Mouse (Mus musculus) cerebellum, adult 8-10 months (tissue): ENCODE results near the gene Gm17949.
A peak's percentile ranks its signal among the peaks of the same experiment; 100 is the strongest.

Source experiments
- DNase-seq: peaks from one replicate; pipeline ENCODE4 v3.0.0; 2022

Gene Gm17949

DNA sequence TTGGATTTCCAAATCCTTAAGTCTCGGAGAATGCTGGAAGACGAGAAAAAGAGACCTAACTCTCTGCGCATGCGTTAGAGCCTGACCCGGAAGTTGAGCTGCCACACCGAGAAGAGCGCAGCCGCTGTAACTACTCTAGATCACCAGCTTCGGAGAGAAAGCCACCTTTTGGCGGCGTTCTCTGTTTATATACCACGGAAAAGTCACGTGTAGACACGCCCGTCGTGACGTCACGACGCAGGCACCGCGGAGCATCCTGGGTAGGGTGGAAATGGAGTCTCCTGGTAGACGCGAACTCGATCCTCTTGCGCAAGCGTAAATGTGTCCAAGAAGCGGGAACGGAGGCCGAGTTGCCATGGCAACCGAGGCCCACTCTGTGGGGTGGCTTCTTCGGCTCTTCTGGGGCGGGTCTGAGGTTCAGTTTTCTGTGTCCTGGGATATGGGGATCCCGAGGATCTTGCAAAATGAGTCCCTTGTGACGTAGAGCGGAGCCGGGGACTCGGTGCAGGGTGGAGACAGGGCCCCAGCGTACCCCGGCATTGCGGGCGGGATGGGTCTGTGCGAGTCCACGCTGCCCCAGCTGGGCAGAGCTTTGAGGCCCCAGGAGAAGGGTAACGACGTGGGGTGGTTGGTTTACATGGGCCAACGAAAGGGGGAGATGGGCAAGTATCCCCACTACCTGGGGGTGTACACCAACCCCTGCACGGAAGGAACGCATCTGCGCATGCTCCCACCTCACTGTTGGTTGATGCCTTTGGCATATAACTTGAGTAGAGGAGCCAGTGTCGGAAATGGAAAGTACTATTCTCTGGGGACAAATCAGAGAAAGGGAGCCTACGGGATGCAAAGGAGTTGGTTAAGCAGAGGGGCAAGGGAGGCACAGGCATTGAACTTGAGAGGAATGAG is at the start of gene Gm17949, which contains the start of gene Gtf2f1:
Gene Gm17949 (plus strand): TSS at position 234 of the 906 bp plus-strand sequence.
Gene Gtf2f1 (minus strand): TSS at position 53 of the 906 bp plus-strand sequence.
- DNase-seq = peak; percentile 90

DNA sequence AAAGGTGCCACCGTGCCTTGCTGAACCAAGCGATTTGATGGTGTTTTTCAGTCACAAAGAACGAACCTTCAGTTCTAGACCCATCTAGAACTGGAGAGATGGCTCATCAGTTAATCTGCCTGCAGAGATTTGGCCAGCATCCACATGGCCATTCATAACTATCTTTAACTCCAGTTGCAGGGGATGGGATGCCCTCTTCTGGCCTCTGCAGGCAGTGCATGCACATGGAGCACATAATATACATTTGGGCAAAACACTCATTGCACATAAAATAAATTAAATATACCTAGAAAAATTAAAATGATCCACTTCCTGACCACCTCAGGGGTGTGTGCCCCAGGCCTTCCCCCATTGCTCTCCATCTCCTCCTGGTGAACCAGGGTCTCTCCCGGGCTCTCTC is 49.4 kb upstream of the Gm17949 start:
- no peak for DNase-seq

DNA sequence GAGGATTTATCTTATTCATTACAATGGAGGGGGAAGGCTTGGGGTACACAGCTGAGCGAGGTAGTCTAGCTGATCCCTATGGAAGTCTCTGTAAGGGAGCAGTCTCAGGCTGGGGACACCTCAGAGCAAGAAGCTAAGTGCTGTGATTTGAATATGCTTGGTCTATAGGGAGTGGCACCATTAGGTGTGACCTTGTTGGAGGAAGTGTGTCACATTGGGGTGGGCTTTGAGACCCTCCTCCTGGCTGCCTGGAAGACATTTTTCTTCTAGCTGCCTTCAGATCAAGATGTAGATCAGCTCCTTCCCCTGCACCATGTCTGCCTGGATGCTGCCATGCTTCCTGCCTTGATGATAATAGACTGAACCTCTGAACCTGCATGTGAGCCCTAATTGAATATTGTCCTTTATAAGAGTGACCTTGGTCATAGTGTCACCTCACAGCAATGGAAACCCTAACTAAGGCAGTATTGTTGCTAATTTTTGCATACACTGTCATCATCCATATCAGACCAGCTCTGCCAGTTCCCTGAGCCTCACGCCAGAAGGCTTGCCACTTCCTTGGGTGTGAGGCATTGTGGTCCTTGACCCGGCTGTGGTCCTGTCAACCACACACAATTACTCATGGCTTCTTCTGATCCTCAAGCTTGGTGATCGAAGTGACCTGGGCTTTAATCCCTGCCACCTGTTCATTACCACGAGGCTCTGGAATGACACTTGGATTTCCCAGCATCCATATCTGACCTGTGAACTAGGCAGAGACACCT is 48.4 kb upstream of the Gm17949 start:
- no peak for DNase-seq

DNA sequence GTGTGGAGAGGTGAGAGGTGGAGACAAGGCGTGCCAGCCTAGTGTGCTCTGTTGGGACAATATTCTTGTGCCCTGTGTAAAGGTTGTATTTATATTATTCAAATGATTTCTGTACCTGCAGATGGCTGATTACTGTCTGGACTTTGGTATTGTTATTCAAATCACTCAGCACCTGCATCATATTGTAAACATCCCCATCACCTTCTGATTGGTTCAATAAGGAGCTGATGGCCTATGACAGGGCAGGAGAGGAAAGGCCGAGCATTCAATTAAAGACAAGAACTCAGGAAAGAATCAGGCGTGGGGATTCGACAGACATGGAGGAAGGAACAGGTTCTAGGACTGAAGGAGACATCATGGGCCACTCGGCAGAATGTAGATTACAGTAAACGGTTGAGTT is 47.6 kb upstream of the Gm17949 start:
- no peak for DNase-seq

DNA sequence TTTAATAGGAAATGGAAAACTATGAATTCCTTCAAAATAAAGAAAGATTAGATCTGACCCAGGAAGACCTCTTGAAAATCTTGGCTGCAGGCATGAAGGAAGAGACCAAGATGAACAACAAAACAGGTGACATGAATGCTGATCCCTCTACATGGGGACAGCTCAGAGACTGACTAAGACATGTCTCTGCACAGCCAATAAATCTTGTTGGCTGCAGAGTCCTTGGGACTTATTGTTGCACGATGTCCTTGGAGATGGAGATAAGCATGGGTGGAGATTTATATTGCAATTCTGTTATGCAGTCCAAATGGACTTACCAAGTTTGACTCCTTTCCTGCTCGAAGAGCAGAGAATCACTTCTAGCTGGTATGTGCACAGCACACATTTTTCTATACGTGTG is 41.9 kb upstream of the Gm17949 start:
- DNase-seq = no peak

DNA sequence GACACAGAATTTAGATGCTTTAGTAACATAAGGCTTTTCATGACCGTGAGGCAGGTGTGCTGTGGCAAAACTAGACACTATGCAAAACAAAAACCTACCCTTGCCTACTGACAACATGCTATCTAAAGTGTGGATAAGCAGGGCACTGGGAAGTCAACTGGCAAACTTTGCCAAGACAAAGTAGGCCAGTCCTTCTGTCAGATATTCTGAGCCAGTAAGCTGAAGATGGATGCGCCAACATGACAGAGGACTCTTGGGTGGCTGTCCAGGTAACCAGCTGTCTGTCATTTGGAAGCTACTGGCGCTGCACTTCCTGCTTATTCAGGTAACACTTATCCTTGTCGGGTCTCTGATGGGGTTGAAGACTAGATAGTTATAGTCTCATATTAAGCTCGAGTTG is 41.2 kb upstream of the Gm17949 start:
- DNase-seq = no peak

DNA sequence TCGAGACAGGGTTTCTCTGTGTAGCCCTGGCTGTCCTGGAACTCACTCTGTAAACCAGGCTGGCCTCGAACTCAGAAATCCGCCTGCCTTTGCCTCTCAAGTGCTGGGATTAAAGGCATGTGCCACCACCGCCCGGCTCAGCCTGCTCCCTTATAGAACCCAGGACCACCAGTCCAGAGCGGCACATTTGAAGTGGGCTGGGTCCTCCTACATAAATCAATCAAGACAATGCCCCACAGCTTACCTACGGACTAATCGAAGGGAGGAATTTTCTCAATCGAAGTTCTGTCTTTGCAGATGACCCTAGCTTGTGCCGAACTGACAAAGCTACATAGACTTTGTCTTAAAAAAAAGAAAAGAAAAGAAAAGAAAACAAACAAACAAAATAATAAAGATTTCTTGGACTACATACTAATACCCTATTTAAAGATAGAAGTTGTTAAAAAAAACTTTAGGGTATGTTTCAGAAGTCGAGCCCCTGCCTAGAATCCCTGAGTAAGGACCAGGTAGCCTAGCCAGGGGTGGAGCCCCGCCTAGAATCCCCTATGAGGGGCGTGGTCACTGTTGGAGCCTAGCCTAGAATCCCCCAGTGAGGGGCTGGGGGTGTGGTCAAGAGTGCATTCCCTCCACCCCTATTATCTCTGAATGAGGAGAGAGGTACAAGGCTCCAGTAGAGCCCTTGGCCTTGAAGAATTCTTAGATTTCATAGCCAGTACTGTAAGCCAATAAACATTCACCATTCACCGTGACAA is 37.1 kb upstream of the Gm17949 start:
- no peak for DNase-seq

DNA sequence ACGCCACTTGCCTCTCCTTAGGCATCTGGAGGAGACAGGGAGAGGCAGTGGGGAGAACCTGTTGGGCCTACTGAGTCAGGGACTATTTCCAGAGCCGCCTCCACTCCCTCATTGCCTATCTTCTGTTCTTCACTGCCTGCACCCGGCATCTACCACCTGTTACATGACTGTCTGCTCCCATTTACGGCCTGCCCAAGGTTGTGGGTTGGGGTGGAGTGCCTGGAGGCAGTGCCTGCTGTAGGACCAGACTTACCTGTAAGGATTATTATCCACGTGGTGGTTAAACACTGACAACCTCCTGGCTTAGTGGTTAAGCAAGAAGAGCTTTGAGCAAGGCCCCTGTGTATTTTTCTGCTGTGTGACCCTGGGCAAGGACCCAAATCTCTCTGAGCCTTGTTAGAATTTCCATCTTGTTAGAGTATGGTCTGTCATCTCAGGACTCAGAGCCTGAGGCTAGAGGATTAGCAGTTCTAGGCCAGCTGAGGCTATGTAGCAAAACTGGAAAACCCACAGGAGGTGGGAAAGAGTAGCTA is 36.5 kb upstream of the Gm17949 start:
- DNase-seq = no peak

DNA sequence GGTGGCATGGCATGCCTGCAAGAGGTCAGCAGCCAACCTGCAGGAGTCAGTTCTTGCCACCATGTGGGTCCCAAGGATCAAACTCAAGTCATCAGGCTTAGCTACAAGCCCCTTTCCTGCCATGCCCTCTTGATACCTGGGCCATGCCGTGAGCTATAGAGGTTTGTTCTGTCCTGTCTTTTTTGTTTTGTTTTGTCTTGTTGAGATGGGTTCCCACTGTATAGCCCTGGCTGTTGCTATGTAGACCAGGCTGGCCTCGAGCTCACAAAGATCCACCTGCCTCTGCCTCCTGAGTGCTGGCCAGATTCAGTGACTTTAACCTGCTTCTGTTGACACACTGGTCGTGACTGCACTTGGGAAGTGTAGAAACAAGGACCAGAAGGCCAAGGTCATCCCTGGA is 35.9 kb upstream of the Gm17949 start:
- DNase-seq = no peak

DNA sequence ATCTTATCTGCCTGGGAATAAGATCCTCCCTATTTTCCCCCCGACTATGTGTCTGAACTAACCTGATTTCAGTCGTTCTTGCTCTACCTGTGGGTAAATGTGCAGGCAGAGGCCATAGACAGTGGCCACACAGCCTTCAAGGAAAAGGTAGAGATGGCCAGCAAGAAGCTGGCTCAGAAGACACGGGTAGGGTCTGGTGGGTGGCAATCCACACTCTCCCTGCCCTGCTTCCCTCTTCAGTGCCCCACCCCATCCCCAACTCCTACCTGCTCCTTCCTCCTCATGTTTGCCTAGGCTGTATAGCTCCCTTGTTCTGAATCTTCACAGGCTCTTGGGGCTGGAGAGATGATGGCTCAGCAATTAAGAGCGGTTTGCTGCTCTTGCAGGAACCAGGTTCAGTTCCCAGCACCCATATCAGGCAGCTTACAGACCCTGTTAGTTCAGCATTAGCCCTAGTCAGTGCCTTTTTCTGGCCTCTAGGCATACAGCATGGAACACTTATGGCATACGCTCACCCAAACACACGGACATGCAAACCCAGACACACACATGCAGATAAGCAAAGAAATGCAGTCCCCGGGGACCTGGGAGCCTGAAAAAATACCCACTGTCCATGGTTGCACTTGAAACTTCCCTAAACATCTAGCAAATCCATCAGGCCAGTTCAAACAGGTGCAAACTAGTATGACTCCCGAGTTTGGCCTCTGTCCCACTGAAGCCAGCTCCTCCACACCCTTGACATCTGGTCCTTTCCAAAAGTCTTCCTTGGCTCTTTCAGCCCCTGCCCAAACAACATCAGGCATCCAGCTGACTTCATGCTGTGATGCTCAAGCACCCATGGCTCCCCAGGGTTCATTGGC is 34.5 kb upstream of the Gm17949 start:
- DNase-seq = no peak

DNA sequence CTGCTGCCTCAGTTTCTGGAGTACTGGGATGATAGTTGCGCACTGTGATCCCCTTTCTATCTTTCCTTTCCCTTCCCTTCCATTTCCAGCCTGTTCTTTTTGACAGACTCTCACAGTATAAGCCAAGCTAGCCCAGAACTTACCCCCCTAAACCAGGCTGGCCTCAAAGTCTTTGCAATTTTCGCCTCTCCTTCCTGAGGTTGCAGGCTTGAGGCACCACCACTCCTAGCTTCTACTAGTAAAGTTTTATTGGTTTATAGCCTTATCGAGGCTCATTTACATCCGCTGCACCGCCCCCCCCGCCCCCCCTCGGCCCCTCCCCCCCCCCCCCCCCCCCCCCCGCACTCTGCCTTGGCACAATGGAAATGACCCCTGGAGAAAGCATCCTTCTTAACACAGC is 31.7 kb upstream of the Gm17949 start:
- DNase-seq = no peak

DNA sequence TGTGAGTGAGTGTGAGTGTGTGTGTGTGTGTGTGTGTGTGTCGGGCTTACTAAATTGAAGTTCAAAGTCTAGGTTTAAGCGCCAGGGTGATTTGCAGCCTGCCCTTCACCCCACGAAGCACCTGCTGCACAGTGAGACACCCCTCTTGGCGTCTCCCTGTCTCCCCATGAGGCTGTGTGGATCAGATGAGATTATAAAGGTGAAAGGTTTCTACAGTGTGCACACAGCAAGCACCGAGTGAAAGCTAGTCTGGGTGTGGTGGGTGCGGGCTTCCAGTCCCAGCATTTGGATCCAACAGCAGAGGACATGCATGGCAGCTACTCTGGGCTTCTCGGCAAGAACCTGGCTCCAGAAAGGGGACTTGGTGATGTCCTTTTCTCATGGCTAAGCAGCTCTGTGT is 30.2 kb upstream of the Gm17949 start:
- DNase-seq = no peak

DNA sequence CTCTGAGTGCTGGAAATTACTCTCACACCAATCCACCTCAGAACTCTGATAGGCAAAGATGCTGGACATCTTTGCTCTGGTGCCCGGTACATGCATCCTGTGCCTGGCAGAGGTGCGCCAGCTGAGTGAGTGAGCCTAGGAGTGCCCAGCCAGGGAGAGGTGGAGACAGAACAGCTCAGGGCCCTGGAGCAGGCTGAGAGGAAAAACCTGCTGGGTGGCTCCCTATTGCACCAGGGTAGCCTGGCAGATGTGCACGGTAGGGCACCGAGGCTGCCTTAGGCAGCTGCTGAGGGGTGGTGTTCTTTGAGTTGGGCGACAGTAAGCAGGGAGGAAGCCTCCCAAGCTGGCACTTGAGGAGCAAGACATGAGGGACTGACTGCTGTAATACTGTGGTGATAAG is 29.3 kb upstream of the Gm17949 start, which contains the start of gene Acer1:
Gene Acer1 (minus strand): TSS at position 114 of the 400 bp plus-strand sequence.
- DNase-seq = no peak

DNA sequence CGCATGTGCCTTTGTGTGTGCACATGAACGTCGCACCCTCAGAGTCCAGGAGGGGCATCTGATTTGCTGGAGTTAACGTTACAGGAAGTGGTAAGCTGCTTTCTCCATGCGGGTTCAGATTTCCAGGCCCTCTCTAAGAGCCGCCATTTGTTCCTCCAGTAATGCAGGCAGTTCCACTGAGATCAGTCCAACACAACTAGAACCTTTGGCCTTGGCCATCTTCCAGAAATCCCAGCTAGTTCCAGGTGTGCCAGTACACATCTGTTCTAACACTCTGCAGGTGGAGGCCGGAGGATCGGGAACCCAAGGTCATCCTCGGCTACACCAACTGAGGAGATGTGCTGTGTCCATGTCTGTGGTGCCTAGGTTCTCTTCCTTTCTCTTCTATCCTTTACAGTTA is 26.4 kb upstream of the Gm17949 start:
- DNase-seq = no peak

DNA sequence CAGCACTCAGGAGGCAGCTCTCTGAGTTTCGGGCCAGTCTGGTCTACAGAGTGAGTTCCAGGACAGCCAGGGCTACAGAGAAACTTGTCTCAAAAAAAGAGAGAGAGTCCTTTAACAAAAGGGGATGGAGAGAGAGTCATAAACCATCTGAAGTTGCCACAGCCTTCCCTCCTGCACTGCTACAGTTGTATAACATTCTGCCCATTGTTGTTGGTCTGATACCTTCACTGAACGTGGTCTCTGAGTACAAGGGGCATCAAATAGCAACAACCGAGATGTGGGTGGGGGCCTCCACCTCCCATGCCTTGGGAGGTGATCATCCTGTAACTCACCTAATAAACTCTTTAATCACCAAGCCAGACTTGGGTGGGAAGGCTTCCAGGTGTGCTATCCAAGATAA is 25.6 kb upstream of the Gm17949 start:
- DNase-seq = no peak

DNA sequence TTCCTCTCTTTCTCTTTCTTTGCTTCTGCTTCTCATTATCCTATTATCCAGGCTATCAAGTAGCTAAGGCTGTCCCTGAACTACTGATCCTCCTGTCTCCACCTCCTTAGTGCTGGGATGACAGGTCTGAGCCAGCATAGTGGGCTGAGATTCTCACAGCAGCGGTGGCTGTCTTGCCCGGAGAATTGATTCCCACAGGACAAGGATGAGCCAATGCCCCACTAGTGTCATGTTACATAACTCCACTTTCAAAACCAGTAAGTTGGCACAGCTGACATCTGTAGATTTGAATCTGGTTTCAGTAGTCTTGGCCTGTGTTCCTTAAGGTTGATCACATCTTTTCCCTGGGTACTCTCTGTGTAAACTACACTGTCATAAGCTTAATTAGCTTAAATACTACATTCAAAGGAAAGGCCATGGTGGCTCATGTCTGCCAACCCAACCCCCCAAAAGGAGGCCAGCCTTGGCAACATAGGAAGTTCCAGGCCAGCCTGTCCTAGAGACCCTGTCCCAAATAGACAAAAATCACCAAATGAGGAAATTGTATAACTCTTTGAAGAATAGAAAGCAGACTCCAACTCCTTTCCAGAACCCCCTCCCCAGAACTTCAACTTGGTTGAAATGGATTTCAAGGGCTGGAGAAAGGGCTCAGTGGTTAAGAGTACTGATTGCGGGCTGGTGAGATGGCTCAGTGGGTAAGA is 25.0 kb upstream of the Gm17949 start:
- DNase-seq = no peak

DNA sequence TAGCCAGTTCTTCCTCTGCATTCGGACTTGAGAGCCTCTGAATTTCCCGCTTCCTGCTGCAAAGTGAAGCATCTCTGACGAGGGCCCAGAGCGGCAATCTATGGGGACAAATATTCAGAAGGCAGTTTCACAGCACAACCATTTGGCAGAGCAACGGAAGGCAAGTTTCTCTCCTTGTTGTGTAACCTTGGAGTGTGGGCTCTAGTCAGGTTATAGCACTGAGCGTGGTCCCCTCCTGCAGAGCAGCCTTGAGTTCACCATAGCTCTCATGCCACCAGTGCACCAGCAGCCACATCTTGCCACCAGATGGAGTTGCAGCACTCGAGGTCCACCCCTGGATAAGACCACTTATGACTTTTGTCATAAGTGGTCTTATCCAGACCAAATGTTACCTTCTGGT is 22.8 kb upstream of the Gm17949 start:
- peak; percentile 13 for DNase-seq

DNA sequence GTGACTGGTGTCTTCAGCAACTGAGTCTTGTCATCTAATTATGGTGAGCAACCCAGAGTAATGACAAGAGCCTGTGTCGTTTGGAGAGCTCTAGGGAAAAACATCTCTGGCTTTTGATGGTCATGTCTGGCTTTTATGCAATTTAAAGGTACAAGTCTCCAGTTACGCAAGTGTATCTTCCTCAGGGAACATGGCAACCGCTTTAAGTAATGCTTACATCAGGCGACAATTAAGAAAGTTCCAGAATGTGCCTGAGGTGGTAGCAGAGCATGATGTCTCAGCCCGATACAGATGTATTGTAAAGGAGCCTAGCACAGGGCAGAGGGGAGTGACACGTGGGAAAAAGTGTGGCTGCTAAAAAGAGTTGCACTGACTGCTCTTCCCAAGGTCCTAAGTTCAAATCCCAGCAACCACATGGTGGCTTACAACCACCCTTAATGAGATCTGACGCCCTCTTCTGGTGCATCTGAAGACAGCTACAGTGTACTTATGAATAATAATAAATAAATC is 22.3 kb upstream of the Gm17949 start:
- DNase-seq = peak; percentile 25

DNA sequence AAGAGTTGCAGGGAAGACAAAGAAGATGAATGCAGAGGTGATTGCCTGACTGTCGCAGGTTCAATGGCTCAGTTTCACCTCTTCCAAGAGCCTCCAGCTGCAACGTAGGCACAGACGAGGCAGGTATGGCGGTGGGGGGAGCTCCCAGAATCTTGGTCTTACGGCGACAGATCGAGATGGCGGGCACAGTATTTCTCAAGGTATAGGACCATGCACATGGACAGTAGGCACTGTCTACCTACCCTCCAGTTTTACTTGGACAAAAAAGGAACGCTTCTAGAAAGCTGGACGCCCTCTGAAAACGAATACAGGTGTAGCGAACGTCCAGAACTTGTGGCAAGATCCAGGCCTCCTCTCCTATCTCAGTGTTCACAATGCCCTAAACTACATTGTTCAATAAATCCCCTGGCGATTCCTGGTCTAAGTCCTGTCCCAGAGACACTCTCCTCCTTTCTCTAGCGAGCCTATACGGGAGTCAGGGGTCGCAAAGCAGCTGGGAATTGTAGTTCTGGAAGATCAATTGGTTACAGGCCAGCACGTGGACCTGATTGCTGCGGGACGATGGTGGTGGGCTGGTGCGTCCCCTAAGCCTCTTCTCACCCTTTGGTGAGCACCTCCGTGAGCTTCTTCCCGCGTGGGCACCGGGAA is 21.7 kb upstream of the Gm17949 start:
- DNase-seq = peak; percentile 36

DNA sequence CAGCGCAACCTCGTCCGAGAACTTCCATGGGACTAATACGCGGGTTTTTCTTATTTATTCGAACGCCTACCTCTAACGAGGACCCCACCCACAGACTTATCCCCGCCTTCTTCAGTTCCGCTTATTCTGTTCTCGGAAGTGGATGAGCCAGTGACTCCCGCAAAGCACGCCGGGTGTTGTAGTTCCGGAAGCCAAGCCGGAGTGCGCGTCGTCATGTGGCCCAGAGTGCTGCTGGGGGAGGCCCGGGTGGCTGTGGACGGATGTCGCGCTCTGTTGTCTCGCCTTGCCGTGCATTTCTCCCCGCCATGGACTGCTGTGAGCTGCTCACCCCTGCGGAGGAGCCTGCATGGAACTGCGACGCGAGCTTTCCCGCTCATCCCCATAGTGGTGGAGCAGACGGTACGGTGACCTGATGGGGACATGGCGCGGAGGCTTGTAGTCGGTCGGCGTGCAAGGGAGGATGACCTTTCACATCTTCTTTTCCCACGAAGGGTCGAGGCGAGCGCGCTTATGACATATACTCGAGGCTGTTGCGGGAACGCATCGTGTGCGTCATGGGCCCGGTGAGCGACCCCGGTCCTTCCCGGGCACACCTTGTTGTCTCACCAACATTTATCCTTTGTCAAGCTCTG is 21.0 kb upstream of the Gm17949 start, which contains the start of gene Clpp:
Gene Clpp (plus strand): TSS at position 191 of the 632 bp plus-strand sequence.
- peak; percentile 90 for DNase-seq
